Mouse (Mus musculus) testis, postnatal 14 days (tissue): ENCODE measurements around the gene Csrnp1.
"Not testable (repeated sequence)": the region's sequence is repeated elsewhere in the genome, so short reads cannot be mapped to it uniquely, and the experiment has no call there.

Experiments
- DNase-seq: peaks from one replicate; pipeline ENCODE4 v3.0.0; 2021; ENCODE audit warnings: low spot score

Csrnp1 gene

DNA sequence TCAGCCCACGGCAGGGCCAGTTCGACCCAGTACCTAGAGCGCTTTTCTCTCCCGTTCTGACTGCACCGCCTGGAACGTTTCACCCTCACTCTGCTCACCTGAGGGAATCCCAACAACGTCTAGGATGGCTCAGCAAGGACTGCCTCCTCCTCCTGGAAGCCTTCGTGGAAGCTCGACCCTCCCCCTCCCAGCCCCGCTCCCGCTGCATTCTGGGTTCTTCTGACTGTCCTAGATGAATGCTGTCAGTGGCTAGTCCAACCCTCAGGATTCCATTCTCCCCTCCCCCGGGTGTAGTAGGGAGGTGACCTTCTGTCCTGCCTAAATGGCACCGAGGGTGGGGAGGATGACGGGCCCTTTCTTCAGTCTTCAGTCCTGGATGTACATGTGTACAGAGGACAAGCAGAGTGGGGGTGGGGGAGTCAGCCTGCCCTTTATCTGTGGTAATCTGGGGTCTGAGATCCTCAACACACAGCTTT is at the start of gene Csrnp1:
TSS of gene Csrnp1 (minus strand) at position 123 of the 476 bp plus-strand sequence.
- no peak for DNase-seq

DNA sequence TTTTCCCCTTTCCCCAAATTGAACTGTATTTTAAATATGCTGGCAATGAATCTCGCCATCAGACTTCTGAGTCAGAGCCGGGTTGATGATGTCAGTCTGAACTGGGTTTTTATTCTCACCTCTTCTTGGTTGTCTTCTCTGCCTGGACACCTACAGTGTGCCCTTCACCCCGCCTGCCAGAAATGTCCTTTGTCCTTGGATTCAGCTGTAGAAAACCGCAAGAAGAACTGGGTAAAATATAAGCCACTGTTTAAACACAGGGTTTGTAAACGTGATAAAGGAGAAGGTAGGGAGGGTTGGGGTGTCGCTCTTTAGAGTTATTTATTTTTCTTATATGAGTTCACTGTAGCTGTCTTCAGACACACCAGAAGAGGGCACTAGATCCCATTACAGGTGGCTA is 48.3 kb upstream of the Csrnp1 start:
- no peak for DNase-seq

GRCm38 (mm10) chr9:120030421-120030820 is 46.0 kb upstream of the Csrnp1 start:
- no peak for DNase-seq

DNA sequence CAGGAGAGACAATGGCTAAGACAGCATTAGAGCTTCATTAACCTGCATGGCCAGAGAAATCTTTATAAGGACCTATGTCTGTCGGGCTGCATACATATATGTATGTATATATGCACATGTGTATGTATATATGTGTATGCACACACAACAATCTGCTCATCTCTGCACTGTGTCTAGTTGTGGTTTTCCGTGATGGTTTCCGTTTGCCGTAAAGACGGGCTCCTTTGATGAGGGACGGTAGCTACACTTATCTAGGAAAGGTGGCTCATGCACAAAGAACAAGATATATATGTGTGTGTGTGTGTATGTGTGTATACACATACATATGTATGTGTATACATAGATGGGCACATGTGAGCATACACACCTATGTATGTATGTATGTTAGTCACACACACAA is 45.4 kb upstream of the Csrnp1 start:
- no peak for DNase-seq

DNA sequence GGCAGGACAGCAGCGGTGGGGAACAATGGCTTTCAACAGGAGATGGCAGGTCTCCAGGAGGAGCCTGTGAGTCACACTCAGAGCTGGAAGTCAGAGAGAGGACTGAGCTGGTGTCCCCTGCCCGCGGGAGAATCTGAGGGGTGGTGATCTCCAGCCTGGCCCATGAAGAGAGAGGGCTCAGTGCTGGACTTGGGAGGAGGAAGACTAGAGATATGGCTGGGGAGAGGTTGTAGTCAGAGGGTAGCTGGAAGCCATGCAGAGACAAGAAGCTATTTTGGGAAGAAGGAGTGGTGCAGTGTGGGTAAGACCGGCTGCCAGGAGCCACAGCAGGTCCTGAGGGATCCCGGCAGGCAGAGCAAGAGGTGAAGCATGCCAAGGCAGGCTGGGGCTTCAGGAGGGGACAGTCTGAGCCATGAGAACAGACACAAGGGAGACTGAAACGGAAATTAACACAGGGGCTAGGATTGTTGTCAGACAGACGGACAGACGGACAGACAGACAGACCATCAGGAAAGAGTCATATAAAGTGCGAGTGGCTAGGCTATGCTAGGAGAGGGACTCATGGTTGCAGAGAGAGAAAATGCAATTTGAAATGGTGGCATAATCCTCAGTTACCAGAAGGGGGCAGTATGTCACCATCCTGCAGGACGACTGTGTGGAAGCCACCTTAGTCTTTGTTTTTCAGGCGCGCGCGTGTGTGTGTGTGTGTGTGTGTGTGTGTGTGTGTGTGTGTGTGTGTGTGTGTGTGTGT is 43.1 kb upstream of the Csrnp1 start:
- DNase-seq: no peak

DNA sequence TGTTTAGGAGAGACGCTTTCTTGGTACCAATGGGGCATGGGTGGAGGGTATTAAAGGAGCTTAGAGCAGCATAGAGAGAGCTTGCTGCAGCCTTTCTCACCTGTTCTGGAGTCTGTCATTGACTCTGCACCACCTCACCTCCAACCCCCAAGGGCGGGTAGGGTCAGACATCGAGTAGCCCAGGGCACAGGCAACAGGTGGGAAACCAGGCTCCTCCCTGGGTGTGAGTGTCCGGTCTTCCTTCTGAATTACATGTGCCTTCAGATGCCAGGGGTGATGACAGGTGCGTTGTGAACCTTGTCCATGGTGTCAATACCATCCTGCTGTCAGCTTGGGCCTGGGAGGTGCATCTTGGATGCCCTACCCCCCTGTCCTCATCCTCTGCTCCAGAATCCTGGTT is 40.2 kb upstream of the Csrnp1 start:
- no peak for DNase-seq

DNA sequence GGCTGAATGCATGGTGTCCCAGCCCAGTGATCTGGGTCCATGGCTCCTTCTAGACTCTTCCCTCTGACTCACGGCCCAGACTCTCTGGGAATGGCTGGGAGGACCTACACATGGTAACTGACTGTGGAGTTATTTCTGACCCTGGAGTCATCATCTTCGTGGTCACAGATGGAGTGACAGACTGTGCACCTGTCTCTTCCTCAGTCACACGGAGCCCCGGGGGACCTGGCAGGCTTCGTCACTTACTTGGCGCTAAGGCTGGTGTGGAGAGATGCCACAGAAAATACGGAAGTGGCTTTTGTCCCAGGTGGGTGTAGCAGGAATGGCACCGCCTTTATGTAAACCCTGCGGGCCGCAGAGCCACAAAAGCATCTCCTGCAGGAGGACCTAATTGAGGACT is 39.7 kb upstream of the Csrnp1 start:
- DNase-seq: no peak

- DNase-seq: no peak
Observed at GRCm38 (mm10) chr9:120023086-120023811, 38.8 kb upstream of the Csrnp1 start, which contains the start of gene Xirp1. Gene Xirp1 (minus strand): TSS chr9:120023598.

DNA sequence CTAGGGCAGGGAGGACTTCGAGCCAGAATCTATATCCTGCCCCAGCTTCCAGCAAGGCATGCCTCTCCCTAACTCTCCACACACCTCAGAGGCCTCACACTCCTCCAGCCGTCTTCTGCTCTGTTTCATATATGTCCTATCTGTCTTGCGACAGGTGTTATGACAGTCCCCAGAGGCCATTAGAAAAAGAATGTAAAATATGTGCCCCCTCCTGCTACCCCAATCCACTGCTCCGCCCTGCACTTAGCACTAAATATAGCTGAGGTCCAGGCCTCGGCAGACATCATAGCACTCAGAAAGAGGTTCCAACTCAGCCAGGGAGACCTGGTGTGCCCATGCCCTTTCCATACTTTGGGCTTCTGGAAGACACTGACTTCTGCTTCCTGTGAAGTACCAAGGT is 36.7 kb upstream of the Csrnp1 start:
- no peak for DNase-seq

GRCm38 (mm10) chr9:120020285-120020890 is 35.9 kb upstream of the Csrnp1 start:
- DNase-seq: peak; percentile 54

DNA sequence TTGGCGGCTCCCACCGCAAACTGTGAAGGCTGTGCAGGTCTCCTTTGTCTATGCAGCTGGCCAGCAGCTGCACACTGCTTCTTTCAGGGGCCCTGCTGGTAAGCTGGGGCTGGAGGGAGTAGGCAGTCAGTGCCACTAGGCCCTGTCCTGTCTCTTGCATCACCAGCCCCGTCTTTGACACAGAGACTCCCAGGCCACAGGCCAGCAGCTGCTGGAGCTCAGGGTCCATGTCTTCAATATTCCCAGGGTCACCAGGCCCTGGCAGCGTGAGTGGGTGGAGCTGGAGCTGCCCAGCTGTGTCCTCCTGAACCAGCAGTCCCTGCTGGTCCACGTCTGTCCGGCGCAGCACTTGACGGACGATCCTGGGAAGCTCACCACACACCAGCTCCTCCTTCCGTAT is 32.5 kb upstream of the Csrnp1 start:
- no peak for DNase-seq

GRCm38 (mm10) chr9:120014828-120015227 is 30.4 kb upstream of the Csrnp1 start:
- DNase-seq: no peak

DNA sequence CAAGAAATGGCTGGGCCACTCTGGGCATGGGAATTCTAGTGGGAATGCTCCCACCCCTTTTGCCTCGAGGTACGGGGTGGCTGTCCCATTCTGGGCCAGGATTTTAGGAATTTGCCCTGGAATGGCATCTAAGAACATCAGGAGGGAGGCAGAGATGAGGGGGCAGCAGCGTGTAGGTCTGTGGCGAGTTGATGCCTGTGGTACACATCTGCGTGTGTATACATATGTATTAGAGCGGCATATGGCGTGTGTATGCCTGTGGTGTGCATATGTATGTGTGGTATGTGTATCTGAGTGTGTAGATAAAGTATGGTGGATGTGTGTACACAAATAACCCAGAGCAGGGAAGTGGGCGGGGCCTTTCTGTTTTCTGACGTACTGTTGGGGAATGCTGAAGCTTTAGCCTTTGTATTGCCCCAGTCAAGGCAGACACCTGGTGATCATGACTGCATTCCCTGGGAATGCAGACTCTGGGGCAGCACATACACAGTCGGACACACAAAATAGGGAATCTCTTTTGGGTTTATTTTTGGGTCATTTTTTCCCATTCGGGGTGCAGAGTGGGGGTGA is 28.9 kb upstream of the Csrnp1 start:
- DNase-seq: no peak

- no peak for DNase-seq
Observed at GRCm38 (mm10) chr9:120012781-120013180, 28.3 kb upstream of the Csrnp1 start.

- not testable (repeated sequence) for DNase-seq
Observed at GRCm38 (mm10) chr9:120012161-120012560, 27.7 kb upstream of the Csrnp1 start.

DNA sequence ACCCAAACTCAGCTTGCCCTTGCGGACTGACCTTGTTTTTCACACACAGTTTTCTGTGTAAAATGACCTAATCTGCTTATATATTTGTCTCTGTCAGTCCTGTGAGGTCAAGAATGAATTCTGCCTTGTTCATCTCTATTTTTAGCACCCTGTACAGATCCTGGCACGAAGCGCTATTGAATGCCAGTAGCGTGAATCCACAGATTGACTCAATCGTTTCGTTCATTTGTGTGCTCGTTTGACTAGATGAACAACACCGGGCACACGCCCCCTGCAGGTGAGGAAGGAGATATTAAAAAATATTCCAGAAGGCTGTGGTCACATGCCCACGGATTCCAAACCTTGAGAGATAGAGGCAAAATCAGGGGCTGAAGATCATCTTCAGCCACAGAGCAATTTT is 27.1 kb upstream of the Csrnp1 start:
- DNase-seq: peak; percentile 72

DNA sequence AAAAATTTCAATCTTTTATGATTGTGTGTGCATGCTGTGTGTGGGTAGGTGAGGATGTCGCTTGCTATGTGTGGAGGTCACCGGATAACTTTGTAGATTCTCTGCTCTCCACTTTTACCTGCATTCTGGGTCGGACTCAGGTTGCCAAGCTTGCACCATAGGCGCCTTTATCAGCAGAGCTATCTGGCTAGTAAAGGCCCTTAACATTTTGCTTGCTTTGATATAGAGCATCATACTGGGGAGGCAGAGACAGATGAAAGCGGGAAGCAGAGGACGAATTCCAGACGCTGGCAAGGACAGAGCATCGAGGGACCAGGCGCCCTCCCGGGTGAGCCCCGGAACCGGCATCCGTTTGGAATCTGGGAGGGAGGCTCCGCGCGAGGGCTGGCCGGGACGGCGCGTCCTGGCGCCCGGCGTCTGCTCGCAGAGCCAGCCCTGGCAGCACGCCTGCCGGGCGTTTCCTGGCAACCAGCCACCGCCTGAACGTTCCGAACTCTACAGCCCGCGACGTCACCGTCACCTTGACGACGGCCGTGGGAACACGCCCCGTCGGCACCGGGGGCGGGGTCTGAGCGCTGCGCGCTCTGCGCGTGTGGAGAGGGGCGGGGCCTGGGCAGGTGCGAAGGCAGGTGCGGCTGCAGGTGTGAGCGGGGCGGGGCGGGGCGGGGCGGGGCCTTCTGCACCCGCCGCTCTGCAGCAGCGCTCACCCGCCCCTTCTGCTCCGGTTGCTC is 26.5 kb upstream of the Csrnp1 start:
- peak; percentile 93 for DNase-seq

- DNase-seq: no peak
Observed at GRCm38 (mm10) chr9:120009871-120010270, 25.4 kb upstream of the Csrnp1 start.

DNA sequence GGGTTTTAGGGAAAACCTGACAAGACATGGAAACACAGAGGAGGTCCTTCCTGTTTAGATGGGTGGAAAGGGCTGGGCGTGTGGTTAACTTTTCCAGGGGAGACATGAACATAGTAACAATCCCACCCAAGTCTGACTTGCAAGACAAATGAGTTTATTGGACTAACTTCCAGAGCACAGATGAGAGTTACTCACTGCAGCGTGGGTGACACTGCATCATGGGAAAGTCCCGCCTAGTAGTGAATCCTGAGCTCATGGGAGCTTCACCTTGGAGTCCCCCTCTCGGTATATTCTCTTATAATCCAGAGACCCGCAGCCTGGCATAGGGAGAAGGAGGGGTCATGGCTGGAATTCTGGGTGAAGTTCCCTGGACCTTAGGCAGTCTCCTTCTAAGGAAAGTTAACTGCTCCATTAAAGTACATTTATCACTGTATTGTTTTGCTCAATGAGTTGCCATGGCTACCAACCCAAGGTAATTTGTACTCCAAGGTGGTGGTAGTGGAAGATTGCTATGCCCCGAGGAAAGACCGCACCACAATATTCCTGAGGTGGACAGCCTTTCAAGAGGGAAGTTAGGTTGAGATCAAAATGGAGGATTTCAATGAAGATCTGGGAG is 24.9 kb upstream of the Csrnp1 start:
- no peak for DNase-seq

DNA sequence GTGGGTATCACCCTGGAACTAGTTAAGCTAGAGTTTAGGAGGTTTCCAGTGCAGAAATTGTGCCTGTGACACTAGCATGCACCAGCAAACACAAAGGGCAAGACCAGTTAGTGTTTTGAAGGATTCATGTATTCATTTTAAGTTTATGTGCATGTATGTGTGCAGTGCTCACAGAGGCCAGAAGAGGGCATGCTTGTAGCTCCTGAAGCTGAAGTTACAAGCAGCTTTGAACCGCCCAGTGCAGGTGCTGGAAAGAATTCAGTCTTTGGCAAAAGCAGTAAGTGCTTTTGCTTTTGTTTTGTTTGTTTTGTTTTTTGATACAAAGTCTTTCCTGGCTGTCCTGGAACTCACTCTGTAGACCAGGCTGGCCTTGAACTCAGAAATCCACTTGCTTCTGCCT is 23.4 kb upstream of the Csrnp1 start:
- DNase-seq: peak; percentile 55

DNA sequence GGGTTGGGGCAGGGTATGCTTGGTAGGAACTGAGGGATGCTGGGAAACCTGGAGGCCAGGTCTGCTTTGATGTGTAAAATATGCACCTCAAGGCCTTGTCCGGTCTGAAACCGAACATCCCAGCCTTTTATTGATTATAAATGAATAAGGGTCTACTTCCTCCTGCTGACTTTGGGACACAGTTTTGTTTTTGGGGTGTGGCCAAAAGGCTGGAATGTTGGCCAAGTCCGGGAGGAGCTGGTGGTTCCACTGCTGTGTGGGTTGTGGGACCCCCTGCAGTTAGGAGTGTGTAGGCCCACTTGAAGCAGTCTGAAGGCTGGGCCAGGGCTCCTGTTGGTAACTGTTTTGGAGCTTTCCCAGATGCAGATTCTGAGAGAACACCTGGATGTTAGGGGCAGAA is 21.5 kb upstream of the Csrnp1 start:
- DNase-seq: no peak

DNA sequence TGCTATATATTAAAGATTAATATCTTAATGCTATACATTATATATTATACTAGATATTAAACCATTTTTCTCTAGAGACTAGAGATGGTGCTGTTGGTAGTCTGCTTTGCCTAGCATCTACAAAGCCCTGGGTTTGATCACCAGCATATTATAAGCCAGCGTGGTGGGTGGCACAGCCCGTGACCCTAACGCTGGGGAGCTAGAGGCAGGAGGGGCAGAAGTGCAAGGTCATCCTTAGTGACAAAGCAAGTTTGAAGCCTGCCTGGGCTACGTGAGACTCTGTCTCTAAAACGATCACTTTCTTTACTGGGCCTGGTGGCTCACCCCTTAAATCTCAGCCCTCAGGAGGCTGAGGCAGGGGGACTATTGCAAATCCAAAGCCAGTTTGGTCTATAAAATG is 18.4 kb upstream of the Csrnp1 start:
- DNase-seq: no peak
